Mouse (Mus musculus) CH12.LX (cell line): ENCODE results near the gene Hilpda.

ENCODE experiments used
- CHD2 ChIP-seq: IDR thresholded peaks from 2 replicates; pipeline ENCODE4 v1.6.1; 2011; ENCODE audit warnings: low read length, improper control_type of control experiment
- CTCF ChIP-seq, 2 experiments: IDR thresholded peaks in 1 of 2; conservative IDR thresholded peaks in 1 of 2; 2 replicates each; pipeline ENCODE4 v1.5.1; 2011 to 2012; ENCODE audit warnings: low read depth in 2 of 2, low read length in 2 of 2, improper control_type of control experiment in 1 of 2, inconsistent platforms in 1 of 2, mild to moderate bottlenecking in 1 of 2, moderate library complexity in 1 of 2
- E2F4 ChIP-seq: IDR thresholded peaks from 2 replicates; pipeline ENCODE4 v1.6.1; 2011; ENCODE audit warnings: low read depth, low read length, improper control_type of control experiment; ENCODE audit not compliant: insufficient replicate concordance
- ETS1 ChIP-seq: conservative IDR thresholded peaks from 2 replicates; pipeline ENCODE4 v1.6.1; 2012; ENCODE audit warnings: low read depth, mild to moderate bottlenecking, inconsistent platforms, low read length, improper control_type of control experiment, moderate library complexity
- KAT2A ChIP-seq: IDR thresholded peaks from 2 replicates; pipeline ENCODE4 v1.6.1; 2012; ENCODE audit warnings: low read length, improper control_type of control experiment, inconsistent platforms; ENCODE audit not compliant: insufficient replicate concordance
- MAX ChIP-seq: IDR thresholded peaks from 2 replicates; pipeline ENCODE4 v1.6.1; 2011; ENCODE audit warnings: low read length, improper control_type of control experiment
- POLR2A ChIP-seq: IDR thresholded peaks from 2 replicates; pipeline ENCODE4 v1.6.1; 2011; ENCODE audit warnings: low read depth, mild to moderate bottlenecking, improper control_type of control experiment, low read length
- POLR2AphosphoS2 ChIP-seq: IDR thresholded peaks from 2 replicates; pipeline ENCODE4 v1.6.1; 2011; ENCODE audit warnings: low read depth, low read length, improper control_type of control experiment
- RCOR1 ChIP-seq: conservative IDR thresholded peaks from 2 replicates; pipeline ENCODE4 v1.6.1; 2012; ENCODE audit warnings: low read depth, mild to moderate bottlenecking, inconsistent platforms, low read length, improper control_type of control experiment
- USF1 ChIP-seq: IDR thresholded peaks from 2 replicates; pipeline ENCODE4 v1.6.1; 2014; ENCODE audit warnings: low read depth, mild to moderate bottlenecking, inconsistent platforms, low read length, improper control_type of control experiment
- USF2 ChIP-seq: conservative IDR thresholded peaks from 2 replicates; pipeline ENCODE4 v1.6.1; 2011; ENCODE audit warnings: low read depth, low read length, improper control_type of control experiment
- ZKSCAN1 ChIP-seq: IDR thresholded peaks from 2 replicates; pipeline ENCODE4 v1.6.1; 2012; ENCODE audit warnings: low read depth, inconsistent platforms, low read length, improper control_type of control experiment, borderline replicate concordance
- ZNF384 ChIP-seq: IDR thresholded peaks from 2 replicates; pipeline ENCODE4 v1.6.1; 2012; ENCODE audit warnings: low read depth, low read length, improper control_type of control experiment, inconsistent platforms

DNA sequence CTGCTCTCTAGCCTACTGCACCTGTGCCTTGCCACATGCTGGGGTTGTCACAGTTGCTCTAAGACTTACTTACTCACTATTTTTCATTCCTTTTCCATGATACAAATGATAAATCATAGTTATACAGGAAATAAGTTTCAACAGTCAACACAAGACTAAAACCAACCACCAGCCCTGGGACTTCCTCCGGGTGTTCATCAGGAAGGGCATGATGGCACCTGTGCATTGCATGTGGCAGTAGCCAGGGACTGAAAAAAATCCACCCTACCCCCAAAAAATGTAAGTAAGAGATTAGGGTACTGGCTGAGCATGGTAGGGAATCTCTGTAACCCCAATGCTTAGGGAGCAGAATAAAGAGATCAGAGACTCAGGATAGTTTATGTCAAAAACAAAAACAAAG lies 12.9 kb upstream of the Hilpda start:
- TF ChIP-seq POLR2A (no peak), CHD2 (no peak), ZNF384 (no peak), E2F4 (no peak), ZKSCAN1 (no peak), USF2 (no peak), MAX (no peak), POLR2AphosphoS2 (no peak), RCOR1 (no peak), CTCF (conservative IDR thresholded peaks at IDR 0.05 in 1 of 2, IDR thresholded peaks at IDR 0.05 in 1 of 2; ENCODE audit: low read depth in 2 of 2, low read length in 2 of 2) (no peak), ETS1 (no peak), KAT2A (no peak), USF1 (no peak)
